Comparison of ENCODE assay signal across 14 mouse cellular contexts in genomic region chr17:11462721-11463120, GRCm38 (mm10).
"Had no signal": no experiment of that assay in that cellular context is flagged by ENCODE, and none has a peak within 500 bp of the region (broad histone marks: within the 10 kb centered on the region; RNA-seq: fewer than 3 reads in every experiment).

No protein-coding gene starts in this region.

- DNase-seq: gastrocnemius, adult 2 months; gastrocnemius, postnatal 10 days; gastrocnemius, postnatal 25 days; heart, adult 11 months; heart, adult 2 months; heart, postnatal 14 days; heart, postnatal 36 days; kidney, adult 11 months; kidney, adult 2 months; kidney, adult 9 months; kidney, postnatal 14 days; kidney, postnatal 36 days; layer of hippocampus, adult 9-11 months; layer of hippocampus, postnatal 36 days had no signal
